Mouse (Mus musculus) cerebellum, postnatal 25 days (tissue): Measurements from ENCODE around the gene Ube2v1.

ENCODE experiments used
- DNase-seq, 2 experiments: peaks; one replicate each; pipeline ENCODE4 v3.0.0; 2021; ENCODE audit warnings: mixed read lengths in 2 of 2

Gene Ube2v1

DNA sequence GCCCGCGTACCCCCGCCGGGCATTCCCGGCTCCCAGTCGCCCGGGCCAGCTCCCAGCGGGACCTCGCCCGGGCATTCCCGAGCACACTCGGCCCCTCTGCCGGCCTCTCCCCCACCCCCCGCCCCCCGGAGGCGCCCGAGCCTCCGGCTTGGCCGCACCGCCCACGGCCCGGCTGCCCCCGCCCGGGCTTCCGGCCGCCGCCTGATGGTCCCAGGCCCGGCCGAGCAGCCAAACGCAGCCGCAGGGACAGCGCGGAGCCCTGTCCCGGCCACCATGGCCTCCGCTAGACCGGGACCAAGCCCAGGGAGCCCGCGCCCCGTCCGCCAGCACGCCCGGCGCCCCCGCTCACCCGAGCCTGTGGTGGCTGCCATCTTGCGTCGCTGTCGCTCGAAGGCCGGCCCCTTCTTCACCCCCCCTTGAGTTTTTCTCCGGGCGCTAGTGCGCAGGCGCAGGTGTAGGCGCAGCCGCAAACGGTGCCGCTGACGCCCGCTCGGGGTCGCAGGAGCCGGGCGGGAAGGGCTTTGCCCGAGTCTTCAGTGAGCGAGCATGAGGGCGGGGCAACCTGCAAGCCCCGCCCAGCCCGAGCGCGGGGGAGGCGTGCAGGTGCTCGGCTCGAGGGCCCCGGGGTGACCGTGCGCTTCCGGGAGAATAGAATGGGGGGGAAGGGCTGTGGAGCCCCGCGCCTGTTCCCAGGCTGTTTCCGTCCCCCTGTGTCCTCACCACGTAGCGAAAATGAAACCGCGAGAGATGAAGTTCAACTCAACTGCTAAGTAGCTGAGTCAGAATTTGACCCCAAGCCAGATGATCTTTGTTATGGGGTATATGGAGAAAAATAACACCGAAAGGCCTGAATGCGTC lies at the start of gene Ube2v1:
TSS of gene Ube2v1 (minus strand) at position 505 of the 858 bp plus-strand sequence.
- DNase-seq, result peak; percentile 98 to 99

DNA sequence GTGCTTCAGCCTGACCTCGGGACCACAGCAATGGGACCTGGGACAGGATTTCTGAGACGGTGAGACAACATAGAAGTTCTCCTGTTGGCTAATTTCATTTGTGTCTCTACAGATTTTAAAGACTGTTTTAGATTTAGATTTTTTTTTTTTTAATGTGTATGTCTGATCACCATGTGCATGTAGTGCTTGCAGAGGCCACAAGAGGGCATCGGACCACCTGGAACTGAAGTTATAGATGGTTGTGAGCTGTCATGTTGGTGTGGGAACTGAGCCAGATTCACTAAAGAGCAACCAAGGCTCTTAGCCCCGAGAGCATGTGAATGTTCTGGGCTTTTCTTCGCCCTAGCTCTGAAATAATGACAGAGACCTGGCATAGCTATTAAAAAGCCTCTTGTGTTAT lies 48.8 kb upstream of the Ube2v1 start:
- DNase-seq, result peak; percentile 42 to 63

DNA sequence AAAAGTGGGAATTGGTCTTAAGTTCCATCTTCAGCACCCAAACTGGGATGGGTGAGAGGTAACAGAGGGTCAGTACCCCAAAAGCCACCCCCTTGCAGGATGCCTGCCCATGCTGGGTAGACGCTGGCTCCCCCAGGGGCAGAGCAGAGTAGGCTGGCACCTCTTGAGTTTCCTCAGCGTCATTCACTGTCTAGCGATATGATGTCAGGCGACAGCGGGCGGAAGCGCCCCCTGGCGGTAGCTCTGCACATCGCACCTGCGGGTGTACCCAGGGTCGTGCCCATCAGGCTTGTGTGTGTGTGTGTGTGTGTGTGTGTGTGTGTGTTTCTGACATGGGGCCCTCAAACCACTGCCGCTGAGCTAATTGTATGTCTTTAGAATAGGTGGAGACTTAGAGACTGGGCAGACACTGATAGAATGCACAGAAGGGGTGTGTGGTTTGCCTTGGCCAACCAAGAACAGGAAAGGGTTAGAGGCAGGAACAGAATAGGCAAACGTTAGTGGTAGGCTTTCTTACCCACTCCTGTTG lies 48.1 kb upstream of the Ube2v1 start:
- DNase-seq, result peak; percentile 85 to 91

DNA sequence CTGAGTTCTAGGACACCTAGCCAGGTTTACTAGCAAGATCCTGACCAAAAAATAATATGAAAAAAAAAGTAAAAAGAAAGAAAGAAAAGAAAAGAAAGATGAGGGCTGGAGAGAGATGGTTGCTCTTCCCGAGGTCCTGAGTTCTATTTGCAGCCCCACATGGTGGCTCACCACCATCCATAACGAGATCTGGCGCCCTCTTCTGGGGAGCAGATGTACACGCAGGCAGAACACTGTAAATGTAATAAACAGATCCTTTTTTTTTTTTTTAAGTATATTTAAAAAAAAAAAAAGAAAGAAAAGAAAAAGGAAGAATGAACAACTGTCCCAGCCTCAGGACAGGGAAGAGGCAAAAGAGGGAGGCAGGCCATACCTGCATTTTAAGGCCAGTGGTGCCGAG lies 46.7 kb upstream of the Ube2v1 start:
- DNase-seq, result peak in 1 of 2 experiments; percentile 29

- peak; percentile 29 to 46 for DNase-seq
These were observed 43.4 kb upstream of the Ube2v1 start for GRCm38 (mm10) chr2:167675120-167675909.

DNA sequence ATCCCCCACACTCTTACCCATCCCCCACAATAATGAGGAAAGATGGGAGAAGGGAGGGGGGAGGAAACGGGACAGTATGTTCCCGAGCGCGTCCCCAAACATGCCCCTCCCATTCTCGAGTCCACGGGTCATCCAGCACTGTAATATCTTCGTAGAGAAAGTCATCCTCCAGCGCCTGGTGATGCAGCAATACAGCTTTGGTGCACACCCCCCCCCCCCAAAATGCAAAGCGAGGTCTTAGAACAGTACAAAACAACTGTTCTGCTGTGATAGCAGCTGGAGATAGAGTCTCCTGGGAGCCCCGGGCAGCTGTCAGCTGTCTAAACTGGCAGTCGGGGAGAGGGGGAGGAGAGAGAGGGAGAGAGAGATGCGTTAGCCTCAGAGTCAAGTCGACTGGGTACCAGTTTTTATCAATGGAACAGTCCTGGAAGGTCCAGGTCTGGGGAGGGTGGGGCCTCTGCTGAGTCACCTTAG lies 40.4 kb upstream of the Ube2v1 start:
- no peak for DNase-seq

GRCm38 (mm10) chr2:167671101-167671633 lies 39.3 kb upstream of the Ube2v1 start:
- no peak for DNase-seq

DNA sequence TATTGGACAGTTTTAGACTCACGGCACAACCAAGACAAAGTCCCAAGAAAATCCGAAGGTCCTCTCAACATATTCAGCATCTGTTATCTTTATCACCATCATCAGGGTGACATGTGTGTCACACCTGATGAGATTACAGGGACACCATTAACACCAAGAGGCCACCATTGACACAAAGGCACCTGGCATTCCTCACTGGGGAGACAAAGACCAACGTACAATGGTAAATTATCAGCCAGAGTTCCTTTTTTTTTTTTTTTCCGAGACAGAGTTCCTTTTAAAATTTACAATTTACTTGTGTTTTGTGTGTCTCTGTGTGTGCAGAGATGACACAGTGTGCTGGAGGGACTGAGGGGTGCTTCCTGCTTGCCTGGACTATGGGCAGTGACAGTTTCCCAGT lies 37.5 kb upstream of the Ube2v1 start:
- DNase-seq, result no peak

DNA sequence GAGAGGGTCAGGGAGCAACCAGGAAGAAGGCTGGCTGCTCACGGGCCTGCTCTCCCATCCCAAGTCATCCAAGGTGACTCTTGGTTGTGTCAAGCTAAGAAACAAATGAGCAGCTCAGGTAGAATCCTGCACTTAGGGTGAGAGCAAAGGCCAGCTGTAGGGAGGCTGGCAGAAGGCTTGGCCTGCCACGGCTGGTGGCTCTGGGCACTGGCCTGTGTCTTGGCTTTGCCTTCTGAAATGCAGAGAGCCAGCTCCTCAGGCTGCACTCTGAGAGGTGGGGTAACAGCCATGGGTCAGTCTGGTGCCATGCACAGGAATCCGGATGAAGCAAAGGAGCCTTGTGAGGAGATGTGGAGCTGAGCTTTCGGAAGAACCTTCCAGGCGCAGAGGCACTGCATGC lies 36.5 kb upstream of the Ube2v1 start:
- no peak for DNase-seq

DNA sequence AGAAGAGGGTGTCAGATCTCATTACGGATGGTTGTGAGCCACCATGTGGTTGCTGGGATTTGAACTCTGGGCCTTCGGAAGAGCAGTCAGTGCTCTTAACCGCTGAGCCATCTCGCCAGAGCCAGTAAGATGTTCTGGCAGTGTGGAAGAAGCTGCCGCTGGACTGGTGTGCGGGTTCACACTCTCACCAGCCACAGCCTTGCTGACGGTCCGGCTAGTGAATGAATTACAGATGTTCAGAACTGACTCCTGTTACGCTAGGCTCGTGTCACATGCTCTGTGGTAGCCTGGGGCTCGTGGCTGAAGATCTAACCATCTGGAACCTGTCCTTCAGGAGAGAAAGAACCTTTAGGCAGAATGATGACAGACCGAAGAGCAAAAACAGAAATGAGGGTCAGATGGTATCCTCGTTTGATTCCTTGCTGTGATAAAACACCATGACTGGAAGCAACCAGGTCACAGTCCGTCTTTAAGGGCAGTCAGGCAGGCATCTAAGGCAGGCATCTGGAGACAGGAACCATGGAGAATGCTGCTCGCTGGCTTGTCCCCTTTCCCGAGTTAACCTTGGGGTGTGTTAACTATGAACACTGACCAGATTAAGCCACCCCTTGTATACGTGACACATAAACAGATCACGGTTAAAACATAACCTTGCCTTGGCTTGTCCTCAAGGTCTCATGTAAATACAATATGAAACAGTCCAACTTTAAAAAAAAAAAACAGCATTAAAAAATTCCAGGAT lies 34.2 kb upstream of the Ube2v1 start:
- no peak for DNase-seq

GRCm38 (mm10) chr2:167662713-167663112 lies 30.8 kb upstream of the Ube2v1 start:
- DNase-seq, result no peak

DNA sequence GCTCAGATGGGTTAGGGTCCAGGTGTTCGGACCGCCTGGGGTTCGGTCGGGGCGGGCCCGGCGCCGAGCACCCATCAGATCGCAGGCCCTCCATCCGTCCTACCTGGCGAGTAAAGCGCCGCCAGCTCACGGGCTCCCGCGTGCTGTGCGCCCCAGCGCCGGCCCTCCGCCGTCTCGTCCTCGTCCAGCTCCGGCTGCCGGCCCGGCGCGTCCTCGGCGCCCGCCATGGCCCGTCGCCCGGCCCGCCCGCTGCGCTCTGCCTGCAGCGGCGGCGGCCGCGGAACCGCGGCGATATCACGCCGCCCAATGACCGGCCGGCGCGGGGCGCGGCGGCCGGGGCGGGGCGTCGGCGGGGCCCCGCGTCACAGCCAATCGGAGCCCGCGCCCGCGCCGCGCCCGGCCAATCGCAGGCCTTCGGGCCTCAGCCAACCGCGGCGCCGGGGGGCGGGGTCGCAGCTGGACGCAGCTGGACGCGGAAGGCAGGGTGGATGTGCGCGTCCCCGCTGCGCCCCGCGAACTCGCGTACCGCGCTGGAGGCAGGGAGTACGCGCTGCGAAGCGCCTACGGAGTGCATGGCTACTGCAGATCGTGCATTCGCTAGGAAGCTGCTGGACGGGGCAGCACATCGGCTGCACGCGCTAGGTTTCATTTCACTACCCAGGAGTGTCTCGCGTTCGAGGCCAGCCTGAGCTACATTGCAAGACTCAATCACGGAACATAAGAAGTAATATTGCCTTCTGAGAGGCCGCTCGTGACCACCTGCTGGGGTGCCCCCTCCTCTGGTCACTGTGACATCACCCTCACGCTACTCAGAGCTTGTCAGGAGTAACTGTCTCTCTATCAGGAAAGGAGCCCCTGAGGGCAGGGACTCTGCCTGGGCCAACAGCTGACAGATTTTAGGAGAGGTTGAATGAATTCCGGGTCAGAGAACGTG lies 29.6 kb upstream of the Ube2v1 start, which contains the start of gene Gm20431:
TSS of gene Gm20431 (minus strand) at position 227 of the 934 bp plus-strand sequence.
- DNase-seq, result peak; percentile 95 to 97

GRCm38 (mm10) chr2:167660611-167660971 lies 28.7 kb upstream of the Ube2v1 start:
- DNase-seq, result peak in 1 of 2 experiments; percentile 31

DNA sequence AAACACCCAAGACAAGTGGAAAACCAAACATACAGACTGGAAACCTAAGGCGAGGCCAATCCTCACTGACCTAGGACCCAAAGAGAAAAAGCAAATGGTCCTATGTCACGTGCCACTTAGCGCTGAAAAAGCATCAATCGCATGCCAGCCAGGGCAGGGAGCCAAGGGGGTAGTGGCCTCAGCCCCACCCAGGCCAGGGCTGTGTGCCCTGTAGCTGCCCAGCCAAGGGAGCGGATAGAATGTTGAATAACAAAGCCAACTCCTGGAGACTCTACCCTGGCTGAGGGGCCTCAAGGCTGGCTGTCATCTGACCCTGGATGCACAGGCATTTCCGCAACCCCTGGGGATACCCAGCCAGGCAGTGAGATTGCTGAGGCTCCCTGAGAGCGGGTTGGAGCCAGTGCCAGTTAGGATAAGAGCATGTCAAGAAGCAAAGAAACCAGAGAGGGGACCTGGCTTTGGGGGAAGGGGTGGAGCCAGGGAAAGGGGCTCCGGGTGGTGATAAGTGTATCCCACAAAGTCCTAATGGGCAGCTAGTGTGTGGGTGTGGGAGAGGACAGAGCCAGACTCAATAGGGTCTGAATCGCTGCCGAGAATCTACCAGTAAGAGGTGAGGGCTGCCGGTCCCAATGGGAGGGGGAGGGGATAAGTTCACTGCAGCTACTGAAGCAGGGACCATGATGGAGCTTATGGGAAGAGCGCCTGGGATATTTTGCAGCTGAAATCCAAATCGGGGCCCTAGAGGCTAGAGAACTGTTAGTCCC lies 28.1 kb upstream of the Ube2v1 start:
- DNase-seq, result peak; percentile 46 to 69

GRCm38 (mm10) chr2:167659177-167659846 lies 27.4 kb upstream of the Ube2v1 start:
- no peak for DNase-seq

DNA sequence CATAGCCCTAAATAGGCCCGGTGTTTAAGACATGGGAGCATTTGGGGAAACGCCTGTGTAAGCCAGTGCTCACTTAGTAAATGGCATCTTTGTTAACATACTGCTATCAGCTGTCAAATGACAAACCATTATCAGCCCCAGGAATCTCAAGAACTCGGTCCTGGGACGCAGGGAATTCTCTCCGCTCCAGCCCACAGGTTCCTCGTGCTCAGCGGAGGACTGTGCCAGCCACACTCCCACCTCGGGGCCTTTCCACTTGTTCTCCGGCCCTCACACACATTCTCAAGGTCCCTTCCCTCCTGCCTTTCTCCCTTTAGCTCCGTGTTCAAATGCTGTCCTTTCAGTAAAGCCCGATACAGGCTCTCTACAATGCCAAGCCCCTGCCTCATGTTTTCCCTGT lies 26.8 kb upstream of the Ube2v1 start:
- DNase-seq, result no peak

DNA sequence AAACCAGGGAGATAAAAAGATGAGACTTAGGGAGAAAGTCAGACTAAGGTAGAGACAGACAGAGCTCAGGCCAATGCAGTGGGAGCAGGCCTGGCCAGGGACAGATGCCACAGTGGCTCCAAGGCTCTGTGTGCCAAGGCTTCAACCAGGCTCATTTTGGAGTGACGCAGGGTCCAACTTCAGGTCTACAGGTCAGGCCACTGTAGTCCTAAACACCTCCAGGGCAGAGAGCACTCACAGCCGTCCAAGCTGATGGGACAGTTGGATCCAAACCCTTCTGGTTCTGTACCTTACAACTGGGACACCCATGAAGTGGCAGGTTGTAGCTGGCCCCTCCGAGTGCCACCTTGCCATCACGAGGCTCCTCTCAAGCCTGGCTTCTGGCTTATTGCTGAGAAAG lies 26.1 kb upstream of the Ube2v1 start:
- DNase-seq, result no peak

GRCm38 (mm10) chr2:167656629-167657478 lies 25.0 kb upstream of the Ube2v1 start:
- no peak for DNase-seq
